Mouse (Mus musculus) cerebellum, adult 2 months (tissue): Measurements from ENCODE around the gene Hnrnpa3.

Experiments
- CTCF ChIP-seq: fragments of 200-500 bp; IDR thresholded peaks from 2 replicates; pipeline ENCODE4 v1.5.1; 2011; ENCODE audit warnings: low read depth, mild to moderate bottlenecking, control low read depth, low read length, moderate library complexity, borderline replicate concordance; ENCODE audit not compliant: insufficient read depth
- POLR2A ChIP-seq: fragments of 200-500 bp; IDR thresholded peaks from 2 replicates; pipeline ENCODE4 v1.6.1; 2011; ENCODE audit warnings: low read length, control low read depth, borderline replicate concordance; ENCODE audit not compliant: insufficient read depth

DNA sequence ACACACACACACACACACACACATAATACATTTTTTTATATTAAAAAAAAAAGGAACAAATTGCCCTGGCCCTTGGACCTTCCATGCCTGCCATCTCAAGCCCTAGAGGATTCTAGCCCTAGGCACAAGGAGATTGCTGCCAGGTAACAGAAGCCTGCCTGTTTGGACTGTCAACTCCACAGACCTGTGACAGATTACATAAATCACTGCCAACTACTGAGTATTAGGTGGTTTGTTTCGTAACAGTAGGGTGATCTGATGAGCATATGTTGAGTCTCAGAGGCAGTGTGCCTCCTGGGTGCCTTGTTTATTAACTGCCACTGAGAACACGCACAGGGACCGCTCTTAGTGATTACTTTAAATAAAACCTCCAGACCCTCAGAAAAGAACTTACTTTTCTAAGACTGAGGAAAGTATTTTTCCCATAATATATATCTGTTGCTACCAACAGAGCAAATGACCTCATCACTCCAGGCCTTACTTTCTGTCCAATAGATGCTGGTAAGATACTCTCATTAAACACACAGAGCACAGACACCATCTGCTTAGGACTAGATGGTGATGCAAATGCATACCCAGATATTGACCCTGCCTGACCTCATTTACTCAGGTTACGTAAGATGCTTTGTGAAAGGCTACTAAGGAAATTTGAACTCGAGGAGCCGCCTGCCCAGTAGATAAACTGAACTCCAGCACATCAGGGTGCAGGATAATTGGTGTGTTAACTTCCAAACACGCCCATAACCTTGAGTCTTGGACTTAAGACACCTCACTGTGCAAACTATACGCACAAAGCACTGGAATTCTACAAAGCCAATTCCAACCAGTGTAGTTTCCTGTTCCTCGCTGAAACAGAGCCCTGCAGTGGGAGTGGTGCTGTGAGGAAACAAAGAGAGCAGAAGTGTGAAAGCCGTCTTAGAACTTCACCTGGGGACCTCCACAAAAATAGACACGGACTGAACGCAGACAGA lies 57.3 kb downstream of the Hnrnpa3 start:
- TF ChIP-seq CTCF: no peak
- no peak for TF ChIP-seq POLR2A
